Mouse (Mus musculus): ENCODE results near the gene Eya3.

- TF ChIP-seq CTCF (IDR thresholded peaks at IDR 0.05; ENCODE audit: control insufficient read depth, insufficient read depth, insufficient read length) = no peak
- no peak for TF ChIP-seq USF1 (IDR thresholded peaks at IDR 0.05; ENCODE audit: low read depth)
These were observed 114.2 kb downstream of the Eya3 start for GRCm38 (mm10) chr4:132752992-132753391.
